Mouse (Mus musculus) adrenal gland, postnatal 25 days (tissue): ENCODE measurements around the gene Cfap97d2. TPM values are rescaled to one million over a fixed set of nuclear protein-coding genes. Genes with fewer than 3 reads are reported as not detected.
"Not testable (repeated sequence)": the region's sequence is repeated elsewhere in the genome, so short reads cannot be mapped to it uniquely, and the experiment has no call there.

Experiments used
- DNase-seq: peaks from one replicate; pipeline ENCODE4 v3.0.0; 2021; ENCODE audit warnings: mixed read lengths
- total RNA-seq: library from RNA; stranded (reverse); gene quantifications from 2 replicates; pipeline ENCODE4 v1.2.3, GENCODE M21; 2021

Gene Cfap97d2
- total RNA-seq, 1 experiment from 2014 or later, result not detected

DNA sequence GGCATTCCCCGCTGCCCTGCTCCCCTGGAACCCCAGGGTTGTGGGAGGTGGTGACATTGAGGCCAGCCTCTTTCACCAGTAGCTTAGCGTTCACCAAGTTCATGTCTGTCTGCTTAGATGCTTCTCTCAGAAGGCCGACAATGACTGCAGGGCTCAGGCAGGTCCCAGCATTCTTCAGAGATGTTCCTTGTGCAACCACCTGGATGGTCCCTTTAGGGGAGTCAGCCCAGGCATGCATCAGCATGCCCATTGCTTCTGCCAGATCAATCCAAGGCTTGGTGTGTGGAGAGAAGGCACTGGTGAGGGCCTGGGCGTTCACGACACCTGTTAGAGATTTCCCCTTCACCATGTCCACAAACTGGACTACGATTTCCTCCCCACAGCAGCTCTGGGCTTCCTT, 40.5 kb downstream of the Cfap97d2 start:
- not testable (repeated sequence) for DNase-seq

GRCm38 (mm10) chr8:13747626-13748025, 41.9 kb downstream of the Cfap97d2 start:
- DNase-seq, result no peak

GRCm38 (mm10) chr8:13753680-13754079, 48.0 kb downstream of the Cfap97d2 start:
- DNase-seq, result peak; percentile 77

DNA sequence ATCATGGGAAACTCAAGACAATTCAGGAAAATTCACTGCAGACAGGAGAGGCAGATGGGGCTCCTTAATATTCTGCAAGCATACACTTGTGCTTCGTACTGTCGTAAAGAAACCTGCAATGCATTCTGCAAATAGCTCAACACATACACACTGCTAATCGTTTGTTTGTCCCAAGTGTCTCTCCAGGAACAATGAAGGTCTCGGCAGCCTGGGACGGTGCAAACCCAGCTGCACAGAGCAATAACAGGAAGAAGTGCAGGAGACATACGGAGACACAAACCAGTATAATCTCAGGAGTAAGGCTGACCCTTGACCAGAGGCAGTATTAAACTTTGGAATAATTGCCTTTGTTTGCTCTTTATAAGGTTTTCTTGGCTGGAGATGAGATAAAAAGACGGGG, 50.8 kb downstream of the Cfap97d2 start:
- DNase-seq, result no peak

DNA sequence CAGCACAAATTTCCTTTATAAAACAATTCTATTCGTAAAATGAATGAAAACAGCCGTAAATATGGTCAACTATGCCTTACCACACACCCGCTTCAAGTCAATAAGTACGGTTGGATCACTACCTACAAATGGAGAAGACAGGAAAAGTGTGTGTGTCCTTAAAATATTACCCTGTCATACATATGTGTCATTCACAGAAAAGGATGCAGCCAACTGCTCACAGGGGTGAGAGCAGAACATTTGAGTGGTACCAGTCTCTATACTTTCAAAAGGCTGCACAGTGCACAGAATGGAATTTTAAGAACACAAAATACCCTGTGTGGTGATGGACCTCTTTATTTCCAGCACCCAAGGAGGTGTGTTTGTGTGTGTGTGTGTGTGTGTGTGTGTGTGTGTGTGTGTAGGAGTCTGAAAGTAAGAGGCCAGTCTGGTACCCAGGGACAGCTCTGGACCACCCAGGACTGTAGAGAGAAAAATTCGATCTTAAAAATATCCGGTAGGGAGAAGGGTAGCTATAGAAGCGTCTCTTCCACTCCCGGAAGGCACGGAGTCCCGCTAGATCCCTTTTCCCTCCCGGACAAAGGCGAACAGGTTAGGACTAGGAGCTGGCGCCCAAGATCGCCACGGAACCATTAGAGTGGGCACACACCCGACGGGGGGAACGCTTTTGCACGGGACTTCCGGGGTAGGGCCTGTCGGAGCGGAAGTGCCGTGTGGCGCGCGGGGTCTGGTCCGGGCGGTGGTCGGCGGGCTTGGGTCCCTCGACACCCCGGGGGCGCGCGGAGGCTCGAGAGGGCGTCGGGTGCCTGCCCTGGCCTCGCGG, 51.5 kb downstream of the Cfap97d2 start, which contains the start of gene Cdc16:
TSS of gene Cdc16 (plus strand) at position 695 of the 823 bp plus-strand sequence.
- DNase-seq, result peak; percentile 89

GRCm38 (mm10) chr8:13757805-13758727, 52.4 kb downstream of the Cfap97d2 start:
- no peak for DNase-seq

DNA sequence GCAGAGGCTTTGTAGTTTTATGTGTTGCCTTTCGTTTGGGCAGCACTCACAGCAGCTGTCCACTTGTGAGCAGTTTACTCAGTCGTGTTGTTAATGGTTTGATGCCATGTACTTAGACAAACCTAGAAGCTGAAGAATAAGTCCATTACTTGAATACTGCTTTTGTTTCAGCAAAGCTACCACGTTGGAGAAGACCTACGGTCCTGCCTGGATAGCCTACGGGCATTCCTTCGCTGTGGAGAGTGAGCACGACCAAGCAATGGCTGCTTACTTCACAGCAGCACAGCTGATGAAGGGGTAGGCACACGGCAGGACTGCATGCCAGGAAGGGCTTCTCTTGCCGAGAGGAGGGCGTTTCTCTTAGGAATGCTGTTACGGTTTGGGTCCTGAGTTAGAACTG, 63.5 kb downstream of the Cfap97d2 start:
- DNase-seq, result no peak

GRCm38 (mm10) chr8:13780536-13780935, 74.8 kb downstream of the Cfap97d2 start:
- DNase-seq, result no peak

DNA sequence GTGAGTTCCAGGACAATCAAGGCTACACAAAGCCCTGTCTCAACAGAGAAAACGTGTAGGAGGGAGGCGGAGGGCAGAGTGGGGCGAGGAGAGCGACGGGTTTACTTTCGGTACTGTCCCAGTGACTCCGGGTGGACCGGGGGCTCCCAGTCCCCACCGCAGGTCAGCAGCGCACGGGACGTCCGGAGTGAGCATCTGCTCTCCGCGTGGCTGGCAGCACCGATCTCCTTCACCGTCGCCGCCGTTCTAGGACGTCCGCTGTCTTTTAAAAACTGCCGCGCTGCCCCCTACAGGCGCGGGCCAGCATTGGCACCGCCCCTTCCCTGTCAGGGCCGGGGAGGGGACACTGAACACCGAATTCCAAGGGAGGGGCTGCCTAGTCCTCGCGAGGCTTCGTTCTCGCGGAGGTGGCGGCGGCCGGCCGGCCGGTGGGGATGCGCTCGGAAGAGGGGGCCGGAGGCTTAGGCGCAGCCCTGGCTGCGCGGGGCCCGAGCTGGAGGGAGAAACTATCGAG, 79.6 kb downstream of the Cfap97d2 start, which contains the start of gene Upf3a:
TSS of gene Upf3a (plus strand) at position 366 of the 514 bp plus-strand sequence.
- DNase-seq, result peak; percentile 89

DNA sequence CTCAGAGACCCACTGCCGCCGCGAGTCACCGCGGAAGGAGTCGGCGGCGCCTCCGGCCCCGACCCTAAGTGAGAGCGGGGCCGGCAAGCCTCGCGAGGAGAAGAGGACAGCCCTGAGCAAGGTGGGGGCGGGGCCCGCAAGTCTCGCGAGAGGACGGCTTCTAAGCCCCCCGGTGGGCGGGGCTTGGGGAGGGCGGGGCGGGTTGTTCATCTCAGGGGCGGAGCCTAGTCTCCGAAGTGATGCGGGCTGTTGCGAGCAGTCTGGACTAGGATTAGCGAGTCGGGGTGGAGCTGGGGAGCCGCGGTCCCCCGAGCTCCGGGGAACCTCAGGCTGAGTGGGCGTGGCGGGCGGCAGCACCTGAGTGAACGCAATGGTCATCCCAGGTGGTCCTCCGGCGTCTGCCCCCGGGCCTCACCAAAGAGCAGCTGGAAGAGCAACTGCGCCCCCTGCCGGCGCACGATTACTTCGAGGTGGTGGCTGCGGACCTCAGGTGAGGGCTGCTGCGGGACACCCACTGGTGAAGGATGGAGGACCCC, 80.1 kb downstream of the Cfap97d2 start:
- DNase-seq, result peak; percentile 99

GRCm38 (mm10) chr8:13789606-13790005, 83.9 kb downstream of the Cfap97d2 start:
- DNase-seq, result no peak

Other genes starting within 250 kb of the Cfap97d2 start
- 99.3 and 166 TPM in 2 replicates for gene Gas6, start 211.4 kb upstream of the Cfap97d2 start, total RNA-seq
- gene 1700029H14Rik, start 143.4 kb upstream of the Cfap97d2 start, total RNA-seq, result not detected in 2 replicates
- 39.2 and 63.9 TPM in 2 replicates for gene Rasa3, start 28.3 kb upstream of the Cfap97d2 start, total RNA-seq
- gene Cdc16, start 51.8 kb downstream of the Cfap97d2 start, total RNA-seq, result 62.6 and 66.6 TPM in 2 replicates
- gene Upf3a, start 79.7 kb downstream of the Cfap97d2 start, total RNA-seq, result 35.1 and 37.5 TPM in 2 replicates
- not detected in 2 replicates for gene AF366264, start 132.5 kb downstream of the Cfap97d2 start, total RNA-seq
- gene Champ1, start 163.8 kb downstream of the Cfap97d2 start, total RNA-seq, result 26.0 and 26.1 TPM in 2 replicates
- 11.0 and 13.4 TPM in 2 replicates for gene Coprs, start 184.4 kb downstream of the Cfap97d2 start, total RNA-seq